In genomic region chr8:127552836-127553235, GRCm38 (mm10) we compare ENCODE assay signal across 11 mouse cellular contexts.
A peak's percentile ranks its signal among the peaks of the same experiment; 100 is the strongest.
DNase-seq lines count a peak whose midpoint lies in the region; ATAC-seq lines count a peak whose summit lies in the region.
"Had no signal": no experiment of that assay in that cellular context is flagged by ENCODE, and none has a peak within 500 bp of the region (broad histone marks: within the 10 kb centered on the region; RNA-seq: fewer than 3 reads in every experiment).

No protein-coding gene starts in this region.

- H3K9ac ChIP-seq in limb, embryonic 12.5 days (replicated peaks) = no peak overlapping the region
- H3K9ac ChIP-seq: intestine, embryonic 15.5 days; liver, embryonic 15.5 days had no signal

- no peak overlapping the region; the same call in 1 of the 2 replicates for H3K27ac ChIP-seq in limb, embryonic 12.5 days
- H3K27ac ChIP-seq: intestine, embryonic 15.5 days; liver, embryonic 15.5 days had no signal

- no peak overlapping the region for H3K4me3 ChIP-seq in limb, embryonic 12.5 days (replicated peaks)
- H3K4me3 ChIP-seq: intestine, embryonic 15.5 days; liver, embryonic 15.5 days had no signal

- peak; percentile 64 for DNase-seq in heart, adult 11 months
- no peak for DNase-seq in heart, adult 18-20 months
- peak; percentile 39 for DNase-seq in retina, postnatal 1 day
- DNase-seq in retina, embryonic 14.5 days (ENCODE audit: low spot score) = no peak
- DNase-seq in embryo, embryonic 11 days = no peak
- DNase-seq in gastrocnemius, adult 8-10 months (ENCODE audit: low spot score in 2 of 2) = no peak
- no peak for DNase-seq in embryo, embryonic 9.5 days (ENCODE audit: extremely low spot score)
- DNase-seq: cerebellum, adult 11-12 months had no signal

- 20% methylated on average over 13 of the region's 13 CpGs for WGBS in limb, embryonic 12.5 days

- H3K27me3 ChIP-seq in limb, embryonic 12.5 days = no peaks in the 10 kb centered on the region
- H3K27me3 ChIP-seq: intestine, embryonic 15.5 days; liver, embryonic 15.5 days had no signal

- peaks cover 42% of the 10 kb centered on the region for H3K4me1 ChIP-seq in limb, embryonic 12.5 days (replicated peaks)

- H3K36me3 ChIP-seq in limb, embryonic 12.5 days = no peaks in the 10 kb centered on the region
- H3K36me3 ChIP-seq: intestine, embryonic 15.5 days; liver, embryonic 15.5 days had no signal

- H3K4me2 ChIP-seq in limb, embryonic 12.5 days = peak overlapping the region; percentile 37
- H3K4me2 ChIP-seq: intestine, embryonic 15.5 days had no signal

- no peaks in the 10 kb centered on the region for H3K9me3 ChIP-seq in limb, embryonic 12.5 days
- H3K9me3 ChIP-seq: intestine, embryonic 15.5 days; liver, embryonic 15.5 days had no signal

- no peak for ATAC-seq in limb, embryonic 12.5 days (ENCODE audit: insufficient number of reproducible peaks, insufficient read depth, low FRiP score, low TSS enrichment, low read depth)
- ATAC-seq: intestine, embryonic 15.5 days had no signal

Comparison
In these comparisons a context has a peak if more than half of its experiments do, and no peak if none do; other contexts are left out.
1. DNase-seq: peak in heart, adult 11 months (single experiment) and retina, postnatal 1 day (single experiment); none in heart, adult 18-20 months (0 of 2), retina, embryonic 14.5 days (single experiment), embryo, embryonic 11 days (single experiment), gastrocnemius, adult 8-10 months (0 of 2) and embryo, embryonic 9.5 days (single experiment).